Mouse (Mus musculus) hematopoietic multipotent progenitor cell, adult 10-12 weeks (in vitro differentiated cells): ENCODE results near the gene Gm11020. TPM values are rescaled to one million over a fixed set of nuclear protein-coding genes. Genes with fewer than 3 reads are reported as not detected.

Source experiments
- polyA plus RNA-seq: library from polyadenylated mRNA; stranded (reverse); fragments of >175 nt; gene quantifications from 2 replicates; pipeline ENCODE4 v1.2.3, GENCODE M21; 2012; ENCODE audit warnings: low replicate concordance

Gene Gm11020
- polyA plus RNA-seq: not detected in 2 replicates

DNA sequence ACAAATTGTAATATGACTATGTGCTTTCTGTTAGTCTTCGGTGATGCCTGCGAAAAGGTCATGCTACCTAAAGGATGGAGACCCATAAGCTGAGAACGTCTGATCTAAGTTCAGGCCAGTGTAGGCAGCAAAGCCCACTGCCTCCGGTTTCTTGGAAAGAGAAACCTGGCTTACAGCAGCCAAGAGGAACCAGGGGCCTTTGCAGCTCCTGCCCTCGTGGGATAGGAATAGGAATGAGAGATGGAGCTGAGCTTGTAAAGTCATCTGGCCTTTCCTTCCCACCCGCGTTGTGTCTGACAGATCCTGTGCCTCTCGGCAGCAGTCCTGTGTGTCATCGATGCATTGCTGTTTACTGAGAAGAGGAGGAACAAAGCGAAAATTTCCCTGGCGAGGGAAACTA lies at the start of gene Gm11020:
Gene Gm11020 (plus strand): TSS at position 301 of the 400 bp plus-strand sequence.

DNA sequence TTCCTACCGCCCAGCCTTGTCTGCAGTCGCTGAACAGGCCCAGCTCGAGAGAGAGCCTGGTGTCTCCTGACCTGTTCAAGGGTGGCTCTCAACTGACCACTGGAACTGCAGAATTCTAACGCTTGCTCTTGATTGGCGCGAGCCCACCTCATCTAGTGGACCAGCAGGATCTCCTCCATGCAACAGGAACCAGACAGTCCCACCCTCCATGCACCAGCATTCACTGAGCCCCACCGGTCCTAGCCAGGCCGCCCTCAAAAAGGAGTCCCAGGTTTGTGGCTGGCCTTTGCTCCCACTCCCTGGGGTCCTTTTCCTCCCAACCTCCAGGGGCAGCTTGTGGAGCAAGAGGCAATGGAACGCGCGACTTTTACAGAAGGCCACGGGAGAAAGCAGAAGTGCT lies 28.3 kb upstream of the Gm11020 start, which contains the start of gene Cmtm2a:
Gene Cmtm2a (minus strand): TSS at position 101 of the 400 bp plus-strand sequence.

DNA sequence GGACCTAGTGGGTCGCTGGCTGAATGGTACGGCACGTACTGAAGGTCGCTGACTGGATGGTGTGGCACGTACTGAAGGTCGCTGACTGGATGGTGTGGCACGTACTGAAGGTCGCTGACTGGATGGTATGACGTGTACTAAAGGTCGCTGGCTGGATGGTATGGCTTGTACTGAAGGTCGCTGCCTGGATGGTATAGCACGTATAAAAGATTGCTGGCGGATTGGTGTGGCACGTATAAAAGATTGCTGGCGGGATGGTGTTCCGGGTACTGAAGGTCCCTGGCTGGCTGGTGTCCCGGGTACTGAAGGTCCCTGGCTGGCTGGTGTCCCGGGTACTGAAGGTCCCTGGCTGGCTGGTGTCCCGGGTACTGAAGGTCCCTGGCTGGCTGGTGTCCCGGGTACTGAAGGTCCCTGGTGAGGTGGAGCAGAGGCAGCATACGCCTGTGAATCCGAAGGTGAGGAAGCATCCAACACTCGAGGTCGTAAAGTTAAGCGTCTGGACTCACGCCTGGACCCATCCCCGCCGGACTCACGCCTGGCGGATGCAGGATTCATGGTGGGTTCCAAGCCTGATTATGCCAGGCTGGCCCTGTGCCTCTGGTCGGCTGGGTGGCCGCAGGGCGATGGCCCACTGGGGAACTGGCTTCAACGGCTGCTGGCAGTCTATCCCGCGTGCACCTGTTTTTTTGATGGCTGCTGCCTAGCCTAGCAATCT lies 11.8 kb upstream of the Gm11020 start, which contains the start of the genes Gm45711 and Cmtm1:
Gene Gm45711 (minus strand): TSS at position 641 of the 715 bp plus-strand sequence.
Gene Cmtm1 (minus strand): TSS at position 705 of the 715 bp plus-strand sequence.

DNA sequence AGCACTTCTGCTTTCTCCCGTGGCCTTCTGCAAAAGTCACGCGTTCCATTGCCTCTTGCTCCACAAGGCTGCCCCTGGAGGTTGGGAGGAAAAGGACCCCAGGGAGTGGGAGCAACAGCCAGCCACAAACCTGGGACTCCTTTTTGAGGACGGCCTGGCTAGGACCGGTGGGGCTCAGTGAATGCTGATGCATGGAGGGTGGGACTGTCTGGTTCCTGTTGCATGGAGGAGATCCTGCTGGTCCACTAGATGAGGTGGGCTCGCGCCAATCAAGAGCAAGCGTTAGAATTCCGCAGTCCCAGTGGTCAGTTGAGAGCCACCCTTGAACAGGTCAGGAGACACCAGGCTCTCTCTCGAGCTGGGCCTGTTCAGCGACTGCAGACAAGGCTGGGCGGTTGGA lies 563 bp downstream of the Gm11020 start, which contains the start of gene Cmtm2b:
Gene Cmtm2b (plus strand): TSS at position 301 of the 400 bp plus-strand sequence.

DNA sequence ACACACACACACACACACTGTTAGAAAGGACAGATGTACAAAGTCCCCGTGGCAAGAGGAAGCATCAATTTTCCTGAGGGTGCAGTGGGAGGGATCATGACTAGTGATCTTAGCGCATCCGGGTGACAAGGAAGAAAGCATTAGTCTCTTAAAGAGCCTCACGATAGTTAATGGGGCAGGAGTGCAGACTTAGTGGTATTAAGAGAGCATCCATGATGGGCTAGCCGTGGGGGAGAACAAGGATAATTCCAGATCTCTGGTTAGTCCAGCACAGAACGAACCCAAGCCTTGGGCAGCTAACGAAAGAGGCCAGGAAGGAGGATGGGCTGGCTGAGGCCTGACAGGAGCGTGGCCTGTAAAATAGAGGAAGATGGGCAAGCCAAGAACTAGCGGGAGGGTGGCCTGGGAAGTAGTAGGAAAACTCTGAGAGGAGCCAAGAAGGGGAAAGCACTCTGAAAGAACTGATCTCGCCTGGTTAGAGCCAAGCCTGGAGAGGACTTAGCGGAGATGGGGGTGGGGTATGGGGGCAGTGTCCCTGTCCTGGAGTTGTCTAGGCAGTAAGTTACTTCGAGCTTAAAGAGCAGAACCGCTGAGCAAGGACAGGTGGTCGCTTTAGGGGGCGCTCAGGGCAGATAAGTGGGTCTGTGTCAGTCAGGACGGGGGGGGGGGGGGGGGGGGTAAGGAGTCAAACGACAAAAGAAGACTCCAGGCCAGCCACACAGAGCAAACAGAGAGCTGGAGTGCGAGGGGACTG lies 18.0 kb downstream of the Gm11020 start, which contains the start of gene Cmtm3:
Gene Cmtm3 (plus strand): TSS at position 182 of the 754 bp plus-strand sequence.

Other genes starting within 250 kb of the Gm11020 start
- 1.2 and 5.4 TPM in 2 replicates for gene Cdh5, start 219.9 kb upstream of the Gm11020 start, polyA plus RNA-seq
- 0.13 TPM in 1 of 2 replicates, not detected in the other for gene Bean1, start 151.1 kb upstream of the Gm11020 start, polyA plus RNA-seq
- gene Tk2, start 73.0 kb upstream of the Gm11020 start, polyA plus RNA-seq: 71.7 and 79.9 TPM in 2 replicates
- gene Cklf, start 70.7 kb upstream of the Gm11020 start, polyA plus RNA-seq: 11.3 and 21.4 TPM in 2 replicates
- 0.25 TPM in 1 of 2 replicates, not detected in the other for gene Cmtm2a, start 28.4 kb upstream of the Gm11020 start, polyA plus RNA-seq
- gene Gm45711, start 11.5 kb upstream of the Gm11020 start, polyA plus RNA-seq: not detected in 2 replicates
- not detected in 2 replicates for gene Cmtm1, start 11.4 kb upstream of the Gm11020 start, polyA plus RNA-seq
- not detected in 2 replicates for gene Cmtm2b, start 663 bp downstream of the Gm11020 start, polyA plus RNA-seq
- gene Cmtm3, start 17.8 kb downstream of the Gm11020 start, polyA plus RNA-seq: 59.0 and 140 TPM in 2 replicates
- gene Cmtm4, start 74.2 kb downstream of the Gm11020 start, polyA plus RNA-seq: 3.1 and 4.1 TPM in 2 replicates
- gene Dync1li2, start 121.5 kb downstream of the Gm11020 start, polyA plus RNA-seq: 24.9 and 26.6 TPM in 2 replicates
- 0.68 and 1.9 TPM in 2 replicates for gene Terb1, start 188.3 kb downstream of the Gm11020 start, polyA plus RNA-seq
- 2.1 and 12.2 TPM in 2 replicates for gene Nae1, start 213.1 kb downstream of the Gm11020 start, polyA plus RNA-seq
- gene Car7, start 213.1 kb downstream of the Gm11020 start, polyA plus RNA-seq: 0.42 and 2.3 TPM in 2 replicates